Mouse (Mus musculus) natural killer cell, adult 2 months (primary cell): ENCODE measurements around the gene Chka.
A peak's percentile ranks its signal among the peaks of the same experiment; 100 is the strongest.

Experiments
- DNase-seq, 2 experiments: peaks; one replicate each; pipeline ENCODE4 v3.0.0; 2022; ENCODE audit warnings: low spot score in 2 of 2

Chka gene

DNA sequence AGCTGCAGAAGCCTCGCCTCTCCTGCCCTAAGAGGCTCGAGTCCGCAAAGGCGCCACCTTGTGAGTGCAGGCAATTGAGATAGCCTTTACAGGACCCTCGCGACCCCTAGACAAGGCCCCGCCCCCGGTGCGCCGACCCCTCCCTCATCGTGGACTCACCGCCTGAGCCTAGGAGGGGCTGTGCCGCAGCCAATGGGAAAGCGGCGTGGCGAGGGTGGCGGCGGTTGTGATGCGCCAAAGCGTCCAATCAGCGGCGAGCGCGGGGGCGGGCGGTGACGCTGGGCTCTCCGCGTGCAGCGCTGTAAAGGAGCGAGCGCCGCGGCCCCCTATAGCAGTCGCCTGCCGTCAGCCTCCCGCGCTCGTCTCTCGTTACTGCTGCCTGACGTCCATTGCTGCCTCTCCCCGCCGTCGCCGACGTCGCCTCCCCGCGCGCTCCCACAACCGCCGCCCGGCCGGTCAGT lies at the start of gene Chka:
Chka (plus strand) TSS at position 272 of the 461 bp plus-strand sequence.
- peak; percentile 93 to 95 for DNase-seq

DNA sequence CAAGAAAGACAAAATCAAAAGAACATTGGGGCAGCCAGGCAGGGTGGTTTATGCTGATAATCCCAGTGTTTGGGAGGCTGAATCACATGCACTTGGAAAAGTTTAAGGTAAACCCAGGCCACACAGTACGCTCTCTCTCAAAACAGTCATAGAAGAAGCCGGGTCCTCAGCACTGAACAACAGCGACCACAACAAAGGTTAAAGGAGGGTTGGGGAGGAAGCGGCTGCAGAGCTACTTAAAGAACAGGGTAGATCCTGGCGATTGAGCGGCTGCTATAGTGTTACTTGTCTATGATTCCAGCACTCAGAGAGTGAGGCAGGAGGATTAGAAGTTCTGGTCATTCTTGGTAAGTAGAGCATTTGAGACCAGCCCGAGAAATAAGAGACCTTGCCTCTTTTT lies 46.0 kb upstream of the Chka start:
- peak in 1 of 2 experiments; percentile 3 for DNase-seq

DNA sequence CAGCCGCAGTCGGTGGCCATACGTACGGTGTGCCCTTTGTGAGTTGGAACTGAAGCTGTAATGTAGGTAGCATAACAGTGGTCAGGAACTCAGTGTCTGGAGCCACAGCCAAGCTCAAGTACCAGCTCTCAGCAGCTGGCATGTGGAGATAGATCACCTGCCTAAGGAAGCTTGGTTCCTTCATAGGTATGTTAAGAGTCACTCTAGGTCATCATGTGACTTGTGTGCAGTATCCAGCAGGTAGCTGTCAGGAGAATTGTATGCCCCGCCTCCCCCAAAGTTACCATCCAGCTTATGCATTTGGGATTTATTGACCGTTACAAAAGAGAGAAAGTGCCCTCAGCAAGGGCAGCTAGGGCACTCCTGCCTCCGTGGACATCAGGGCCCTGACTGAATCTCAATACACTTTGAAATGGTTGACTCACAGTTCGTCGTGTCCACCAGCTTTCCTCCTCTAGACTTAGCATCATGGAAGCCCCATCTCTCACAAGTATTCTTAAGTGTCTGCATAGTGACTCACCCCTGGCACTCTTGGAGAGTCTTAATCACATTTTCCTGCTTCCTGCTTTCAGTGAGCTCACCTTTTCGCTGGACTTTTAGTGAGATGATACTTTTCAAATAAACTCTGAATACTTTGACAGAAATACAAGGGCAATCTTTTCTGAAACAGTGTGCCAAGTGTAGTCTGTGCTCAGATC lies 40.9 kb upstream of the Chka start:
- no peak for DNase-seq

DNA sequence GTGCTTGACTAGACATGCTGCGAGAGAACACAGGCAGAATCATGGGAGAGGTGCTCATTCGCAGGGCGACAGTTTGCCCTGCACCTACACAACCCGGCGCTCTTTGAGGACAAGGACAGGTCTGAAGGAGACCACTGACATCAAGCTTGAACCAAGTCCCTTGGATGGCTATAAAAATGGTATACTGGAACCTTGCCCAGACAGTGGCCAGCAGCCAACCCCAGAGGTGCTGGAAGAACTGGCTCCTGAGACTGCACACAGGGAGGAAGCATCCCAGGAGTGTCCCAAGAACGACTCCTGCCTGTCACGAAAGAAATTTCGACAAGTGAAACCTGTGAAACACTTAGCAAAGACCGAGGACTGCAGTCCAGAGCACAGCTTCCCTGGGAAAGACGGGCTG lies 37.1 kb upstream of the Chka start:
- DNase-seq: no peak

DNA sequence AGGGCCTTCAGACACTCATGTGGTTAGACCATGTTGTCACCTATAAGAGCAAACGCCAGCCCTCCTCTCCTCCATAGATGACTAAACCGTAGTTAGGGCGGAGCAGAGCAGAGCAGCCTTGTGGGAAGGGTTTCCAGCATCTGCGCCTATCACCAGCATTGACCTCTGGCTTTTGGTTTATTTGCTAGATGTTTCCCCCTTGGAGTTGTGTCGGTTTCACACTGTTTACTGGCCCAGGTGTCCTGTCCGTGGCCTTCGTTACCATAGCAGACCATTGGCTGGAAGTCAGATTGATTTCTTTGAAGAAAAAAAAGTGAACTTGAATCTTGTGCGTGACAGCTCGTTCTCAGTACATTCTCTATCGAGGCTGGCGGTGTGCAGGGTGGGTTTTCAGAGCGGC lies 35.7 kb upstream of the Chka start:
- DNase-seq: no peak

DNA sequence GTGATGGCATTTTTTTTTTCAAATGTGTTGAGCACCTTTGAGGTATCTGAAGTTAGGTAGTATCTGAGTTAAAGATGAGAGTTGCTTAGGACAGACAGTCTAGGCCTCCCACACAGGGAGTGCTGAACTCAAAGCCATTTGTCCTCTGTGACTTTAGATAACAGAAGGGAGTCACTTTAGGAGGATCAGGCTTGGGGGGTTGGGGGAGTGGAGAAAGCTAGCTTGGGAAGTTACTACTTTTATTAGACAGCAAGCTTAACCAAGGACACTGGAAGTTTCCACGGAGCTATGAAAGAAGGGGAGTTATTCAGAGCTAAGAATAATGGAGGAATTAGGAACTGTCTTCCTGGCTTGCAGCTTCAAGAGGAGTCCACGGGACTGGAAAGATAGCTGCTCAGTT lies 32.5 kb upstream of the Chka start:
- DNase-seq: no peak

DNA sequence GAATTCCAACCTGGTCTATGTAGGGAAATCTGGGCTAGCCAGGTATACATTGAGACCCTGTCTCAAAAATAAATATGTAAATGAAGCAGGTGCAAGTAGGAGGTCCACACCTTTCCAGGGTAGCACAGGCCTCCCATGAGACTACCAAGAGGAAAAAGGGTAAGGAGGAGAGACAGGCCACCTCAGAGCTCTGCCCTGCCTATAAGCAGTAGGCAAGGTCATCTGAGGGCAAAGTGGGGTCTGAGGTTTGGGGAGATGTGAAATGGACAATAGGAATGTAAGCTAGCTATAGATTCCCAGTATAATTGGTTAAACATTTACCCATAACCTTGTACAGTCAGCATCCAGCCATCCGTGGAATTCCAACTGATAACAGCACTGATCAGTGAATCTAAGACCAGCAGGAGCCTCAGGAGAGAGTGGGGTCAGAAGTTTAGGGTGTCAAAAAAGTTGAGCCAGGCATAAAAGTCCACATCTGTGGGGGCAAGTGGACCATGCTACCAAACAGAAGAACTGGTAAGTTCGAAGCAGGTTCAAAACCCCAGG lies 31.6 kb upstream of the Chka start:
- no peak for DNase-seq

DNA sequence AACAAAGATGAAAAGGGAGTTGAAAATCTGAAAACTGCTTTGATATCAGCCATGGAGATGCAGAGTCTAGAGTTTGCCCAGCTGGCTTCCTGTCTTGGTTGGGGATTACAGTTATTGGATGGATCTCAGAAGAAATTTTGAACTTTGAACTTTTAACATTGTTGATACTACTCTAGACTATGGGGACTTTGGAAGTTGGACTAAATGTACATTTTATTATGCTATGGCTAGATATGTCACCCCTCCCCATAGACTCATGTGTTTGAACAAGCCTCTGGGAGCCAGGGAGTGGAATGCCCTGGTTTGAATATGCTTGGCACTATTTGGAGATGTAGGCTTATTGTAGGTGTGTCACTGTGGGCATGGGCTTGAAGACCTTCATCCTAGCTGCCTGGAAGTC lies 26.5 kb upstream of the Chka start:
- DNase-seq: no peak

DNA sequence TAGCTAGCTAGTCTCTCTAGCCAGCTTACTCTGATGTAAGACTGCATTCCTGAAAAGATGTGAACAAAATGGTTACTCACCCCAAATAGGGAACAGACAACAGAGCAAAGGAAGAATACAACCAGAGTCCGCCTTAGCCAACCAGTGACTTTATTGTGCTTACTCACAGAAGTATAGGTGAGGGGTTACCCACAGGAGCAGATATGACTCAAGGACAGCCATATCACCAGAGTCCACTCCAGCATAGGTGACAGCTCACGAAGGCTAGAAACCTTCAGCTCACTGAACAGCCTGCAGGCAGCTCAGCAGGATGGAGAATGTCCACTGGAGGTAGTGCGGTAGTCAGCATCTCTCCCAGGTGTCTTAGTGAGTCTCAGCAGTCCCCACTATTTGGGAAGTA lies 21.7 kb upstream of the Chka start:
- no peak for DNase-seq

DNA sequence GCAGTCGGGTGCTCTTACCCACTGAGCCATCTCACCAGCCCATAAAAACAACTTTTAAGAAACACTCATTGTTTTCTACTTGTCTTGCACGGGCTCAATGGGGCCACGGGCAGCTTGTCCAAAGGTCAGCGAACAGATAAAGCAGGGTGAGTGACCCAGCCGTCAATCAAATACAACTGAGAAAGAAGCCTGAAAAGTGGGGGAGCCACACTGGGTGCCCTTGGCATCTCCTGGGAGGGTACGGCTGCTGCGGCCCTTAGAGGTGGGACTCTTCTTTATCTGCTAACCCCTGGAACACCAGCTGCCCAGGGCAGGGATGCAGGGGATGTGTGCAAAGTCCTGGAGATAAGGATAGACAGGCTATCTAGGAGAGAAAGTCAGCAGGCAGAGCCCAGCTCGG lies 19.9 kb upstream of the Chka start:
- no peak for DNase-seq

DNA sequence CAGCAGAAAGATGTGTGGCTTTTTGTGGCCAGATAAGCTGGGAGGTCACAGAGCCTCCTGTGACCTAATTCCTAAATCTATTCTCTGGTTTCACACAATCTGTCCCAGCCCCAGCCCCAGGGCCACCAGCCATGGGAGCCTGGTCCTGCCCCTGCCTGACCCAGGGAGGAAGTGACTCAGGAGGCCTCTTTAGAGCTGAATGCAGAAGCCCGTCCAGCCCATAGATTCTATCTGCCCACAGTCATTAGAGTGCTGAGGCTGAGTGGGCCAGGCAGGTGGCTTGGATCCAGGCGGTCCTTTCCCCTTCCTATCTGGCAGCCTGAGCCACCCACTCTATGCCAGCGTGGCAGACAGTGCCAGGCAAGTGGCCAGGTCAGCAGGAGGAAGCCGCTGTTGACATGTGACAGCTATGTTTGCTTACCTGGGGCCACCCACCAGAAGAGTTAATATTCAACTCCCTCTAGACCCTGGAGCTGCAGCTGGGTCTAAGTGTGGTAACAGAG lies 18.7 kb upstream of the Chka start:
- peak in 1 of 2 experiments; percentile 24 for DNase-seq

DNA sequence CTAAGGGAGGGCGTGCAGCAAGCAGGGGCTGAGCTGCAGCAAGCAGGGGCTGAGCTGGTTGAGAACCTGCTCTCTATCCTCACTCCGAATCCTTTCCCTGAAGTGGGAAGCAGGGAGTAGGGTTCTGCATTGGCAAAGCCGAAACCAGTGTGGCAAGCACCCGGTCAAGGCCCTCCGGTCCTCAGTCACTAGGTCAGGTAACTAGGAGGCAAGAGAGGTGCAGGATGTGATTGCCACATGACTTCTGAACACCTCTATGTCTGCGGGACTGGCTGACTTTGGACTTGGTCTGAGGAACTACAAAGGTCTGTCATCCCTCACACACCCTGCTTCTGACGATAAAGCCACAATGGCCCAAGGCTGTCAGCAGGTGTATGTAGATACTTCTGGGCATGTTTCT lies 17.3 kb upstream of the Chka start:
- no peak for DNase-seq

DNA sequence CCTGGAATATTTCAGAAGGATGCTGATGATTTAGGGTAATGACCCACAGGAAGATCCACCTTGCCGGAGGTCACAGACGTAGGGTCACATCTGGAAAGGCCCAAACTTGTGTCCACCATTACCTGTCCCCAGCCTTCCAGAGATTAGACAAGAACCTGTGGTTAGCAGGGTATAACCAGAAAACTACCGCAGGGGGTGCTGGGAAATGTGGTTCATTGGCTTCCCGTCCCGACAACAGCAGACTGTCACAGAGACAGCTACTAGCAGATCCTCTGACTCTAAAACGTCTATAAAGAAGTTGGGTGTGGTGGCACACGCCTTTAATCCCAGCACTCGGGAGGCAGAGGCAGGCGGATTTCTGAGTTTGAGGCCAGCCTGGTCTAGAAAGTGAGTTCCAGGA lies 14.8 kb upstream of the Chka start:
- no peak for DNase-seq

DNA sequence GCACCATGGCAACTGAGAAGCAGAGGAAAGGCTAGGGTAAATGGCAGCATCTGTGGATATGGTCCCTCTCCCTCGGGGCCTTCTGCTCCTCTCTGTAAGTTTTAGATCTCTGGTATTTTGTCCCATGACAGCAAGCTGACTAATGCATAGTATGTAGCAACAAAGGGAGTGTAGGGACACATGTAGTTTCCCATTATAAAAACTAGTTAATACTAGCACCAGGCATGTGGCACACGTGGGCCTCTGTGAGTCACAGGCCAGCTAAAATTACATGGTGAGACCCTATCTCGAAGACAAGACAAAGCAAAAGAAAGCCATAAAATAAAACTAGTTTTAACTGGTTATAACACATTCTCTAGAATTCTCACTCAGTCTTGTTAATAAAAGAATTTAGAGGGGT lies 12.6 kb upstream of the Chka start:
- DNase-seq: no peak

DNA sequence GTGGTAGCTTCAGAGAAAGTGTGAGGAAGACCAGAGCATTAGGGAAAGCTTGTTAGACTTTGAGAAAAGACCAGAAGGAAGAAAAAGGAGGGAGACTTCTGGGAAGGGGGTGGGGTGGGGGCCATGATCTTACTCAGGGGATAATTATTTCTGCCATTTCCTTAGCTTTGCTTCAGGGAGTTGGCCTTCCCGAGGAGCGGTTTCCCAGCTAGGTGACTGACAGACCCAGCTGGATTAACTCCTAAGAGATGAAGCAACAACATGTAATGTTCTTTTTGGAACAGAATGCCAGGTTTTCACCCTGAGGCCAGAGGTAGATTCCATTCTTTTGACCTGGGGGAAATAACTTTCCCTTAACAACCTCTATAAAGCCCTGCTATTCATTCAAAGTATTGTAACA lies 11.9 kb upstream of the Chka start:
- DNase-seq: no peak

DNA sequence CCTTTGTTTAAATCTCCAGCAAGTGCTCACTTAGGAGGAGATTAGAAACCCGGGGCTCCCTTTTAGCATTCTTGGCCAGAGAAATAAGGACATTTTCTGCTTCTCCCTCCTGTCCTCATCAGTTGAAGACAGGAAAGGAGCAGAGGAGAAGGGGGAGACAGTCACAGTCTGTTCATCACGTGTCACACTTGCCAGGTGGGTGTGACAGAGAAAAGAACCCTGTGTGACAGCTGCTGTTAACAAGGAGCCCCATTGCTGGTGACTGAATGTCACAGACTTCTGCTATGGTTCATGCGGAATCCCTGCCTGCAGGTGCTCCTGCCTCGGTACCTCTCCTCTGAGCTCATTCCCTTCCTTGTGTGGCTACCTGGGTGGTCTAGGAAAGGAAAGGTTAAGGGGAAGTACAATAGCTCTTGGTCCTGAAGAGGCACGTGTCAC lies 11.3 kb upstream of the Chka start:
- DNase-seq: no peak

DNA sequence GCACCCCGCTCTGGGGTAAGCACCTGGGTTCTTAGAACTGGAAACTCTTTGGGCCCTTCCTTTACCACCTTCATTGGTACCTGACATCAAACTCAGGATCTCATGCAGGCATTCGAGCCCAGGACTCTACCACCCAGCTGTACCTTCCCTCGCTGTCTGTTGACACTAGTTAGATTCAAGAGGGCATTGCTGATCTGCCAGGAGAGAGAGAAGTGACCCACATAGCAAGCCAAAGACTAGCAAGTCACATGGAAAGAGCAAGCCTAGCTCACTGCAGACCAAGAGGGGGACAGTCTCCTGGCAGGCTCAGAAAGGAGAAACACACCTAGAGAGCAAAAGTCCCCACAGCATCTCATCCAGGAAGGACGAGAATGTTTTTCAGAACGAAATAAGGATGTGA lies 10.9 kb upstream of the Chka start:
- DNase-seq: no peak

DNA sequence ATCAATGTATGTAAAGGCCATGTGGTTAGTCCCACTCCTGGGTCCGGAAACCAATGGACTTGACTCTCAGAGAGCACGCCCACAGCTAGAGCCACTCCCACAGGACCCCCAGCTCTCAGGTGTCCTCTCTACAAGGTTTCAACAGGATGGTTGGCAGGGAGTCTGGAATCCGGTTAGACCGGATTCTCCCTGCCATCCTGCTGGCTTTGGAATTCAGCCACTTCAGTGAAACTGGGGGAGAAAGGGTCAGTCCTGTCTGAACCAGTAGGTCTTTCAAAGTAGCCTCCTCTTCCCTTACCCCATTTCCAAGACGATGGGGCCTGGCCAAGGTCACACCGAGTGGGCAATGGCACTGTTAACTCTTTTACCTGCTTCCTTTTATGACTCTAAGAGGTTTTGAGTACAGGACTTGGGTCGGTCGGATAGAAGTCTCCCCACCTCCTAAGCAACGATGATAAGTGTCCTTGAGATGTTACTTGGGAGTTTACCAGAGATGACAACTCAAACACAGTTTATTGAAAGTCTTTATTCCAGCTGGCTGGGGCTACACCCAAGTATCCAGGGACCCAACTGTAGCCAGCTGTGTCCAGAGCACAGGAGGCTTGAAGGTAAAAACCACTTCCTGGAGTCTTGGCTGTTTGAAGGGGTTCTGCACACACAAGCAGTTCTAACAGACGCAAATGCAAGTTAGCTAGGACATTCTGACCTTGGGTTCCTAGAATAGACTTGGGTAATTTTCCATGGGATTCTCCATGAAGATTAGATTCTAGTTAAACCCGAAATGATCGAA lies 9.0 kb upstream of the Chka start:
- no peak for DNase-seq

DNA sequence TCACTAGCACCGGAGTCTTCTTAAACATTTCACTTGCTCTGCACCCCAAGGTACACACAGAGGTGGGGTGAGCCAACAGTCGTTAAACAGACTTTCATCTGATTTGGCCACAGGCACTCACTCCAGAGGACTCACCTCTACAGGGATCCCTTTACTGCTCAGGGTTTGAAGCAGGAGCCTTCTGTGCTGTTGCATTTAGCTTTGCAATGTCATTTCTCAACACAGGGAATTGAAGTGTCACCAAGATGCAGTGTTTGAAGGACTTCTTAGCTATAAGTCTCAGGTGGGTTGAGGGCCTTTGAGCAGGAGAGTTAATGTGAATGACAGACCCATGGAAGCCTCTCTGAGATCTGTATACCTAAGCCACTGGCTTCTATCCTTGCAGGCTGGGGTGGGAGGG lies 7.9 kb upstream of the Chka start:
- no peak for DNase-seq

DNA sequence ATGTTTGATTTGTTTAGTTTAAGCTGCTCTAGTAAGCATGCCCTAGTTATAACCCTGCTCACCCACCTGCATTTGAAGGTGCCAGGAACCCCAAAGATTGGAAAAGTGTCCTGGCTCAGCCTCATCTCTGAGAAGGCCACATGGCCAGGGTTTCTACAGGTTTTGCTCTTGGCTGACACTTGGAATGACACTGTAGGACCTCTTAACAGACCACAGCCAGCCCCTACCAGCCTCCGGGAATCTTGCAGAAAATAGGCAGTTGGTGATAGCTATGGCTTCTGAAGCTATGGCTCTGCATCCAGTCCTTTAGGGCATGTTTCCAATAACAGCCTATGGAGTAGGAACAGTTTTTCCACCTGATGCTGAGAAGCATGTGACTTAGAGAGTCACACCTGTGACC lies 6.7 kb upstream of the Chka start:
- DNase-seq: no peak

DNA sequence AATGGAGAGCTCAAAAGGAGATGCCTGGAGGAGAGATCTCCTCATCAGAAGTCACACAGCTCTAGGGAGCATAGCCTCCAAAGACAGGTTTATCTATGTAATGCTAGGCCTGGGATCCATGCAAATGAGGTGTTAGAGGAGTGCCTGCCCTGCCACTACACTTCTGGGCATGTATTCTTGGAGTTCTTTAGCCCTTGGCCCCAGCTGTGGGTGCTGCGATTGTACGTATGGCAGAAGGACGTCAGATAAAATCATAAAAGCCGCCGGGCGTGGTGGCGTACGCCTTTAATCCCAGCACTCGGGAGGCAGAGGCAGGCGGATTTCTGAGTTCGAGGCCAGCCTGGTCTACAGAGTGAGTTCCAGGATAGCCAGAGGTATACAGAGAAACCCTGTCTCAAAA lies 6.2 kb upstream of the Chka start:
- no peak for DNase-seq

DNA sequence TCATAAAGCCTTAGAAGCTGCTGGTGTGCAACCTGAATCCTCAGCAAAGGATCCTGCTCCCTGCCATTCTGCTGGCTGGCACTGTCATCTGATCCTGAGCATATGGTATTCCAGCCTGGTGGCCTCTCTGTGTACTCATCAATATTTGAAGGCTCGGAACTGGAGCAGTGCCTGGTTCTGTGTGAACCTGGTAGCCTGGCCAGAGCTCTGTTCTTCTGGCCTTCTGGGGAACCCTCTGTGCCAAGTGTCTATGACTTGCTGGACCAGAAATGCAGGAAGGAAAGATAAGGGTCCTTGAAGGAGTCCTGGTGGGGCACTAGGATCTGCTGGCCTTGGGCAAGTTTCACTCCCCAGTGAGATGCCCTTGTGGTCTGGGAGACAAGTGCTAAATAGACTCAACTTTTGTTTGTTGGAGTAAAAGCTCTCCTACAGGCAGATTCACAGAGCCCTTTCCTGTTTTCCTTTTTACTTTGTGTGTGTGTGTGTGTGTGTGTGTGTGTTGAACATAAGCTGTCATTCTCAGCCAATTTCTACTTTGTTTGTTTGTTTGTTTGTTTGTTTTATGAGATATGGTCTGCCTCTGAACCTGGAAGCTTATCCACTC lies 5.7 kb upstream of the Chka start:
- DNase-seq: no peak
